Mouse (Mus musculus) cerebellum, adult 2 months (tissue): ENCODE data around the gene Gm21962. TPM values are rescaled to one million over a fixed set of nuclear protein-coding genes. Genes with fewer than 3 reads are reported as not detected.

Experiments
- DNase-seq, 2 experiments: peaks; one replicate each; pipeline ENCODE4 v3.0.0; 2021
- H3K27ac ChIP-seq: fragments of 200-500 bp; 2 replicates; pipeline ENCODE4 v1.5.1; 2012; ENCODE audit warnings: low read length, control low read depth, inconsistent platforms; ENCODE audit not compliant: insufficient read depth
- H3K27me3 ChIP-seq: fragments of 200-500 bp; 2 replicates; pipeline ENCODE4 v1.6.1; 2012; ENCODE audit warnings: inconsistent platforms, mild to moderate bottlenecking, low read length, moderate library complexity; ENCODE audit not compliant: control insufficient read depth, insufficient read depth
- H3K4me1 ChIP-seq: fragments of 200-500 bp; 2 replicates; pipeline ENCODE4 v1.6.1; 2011; ENCODE audit warnings: low read length; ENCODE audit not compliant: control insufficient read depth, insufficient read depth
- H3K4me3 ChIP-seq: fragments of 200-500 bp; replicated peaks from 2 replicates; pipeline ENCODE3; 2011; ENCODE audit warnings: mild to moderate bottlenecking, low read depth, low read length, control low read depth; ENCODE audit not compliant: insufficient read depth
- CTCF ChIP-seq: fragments of 200-500 bp; IDR thresholded peaks from 2 replicates; pipeline ENCODE4 v1.5.1; 2011; ENCODE audit warnings: low read depth, mild to moderate bottlenecking, control low read depth, low read length, moderate library complexity, borderline replicate concordance; ENCODE audit not compliant: insufficient read depth
- POLR2A ChIP-seq: fragments of 200-500 bp; IDR thresholded peaks from 2 replicates; pipeline ENCODE4 v1.6.1; 2011; ENCODE audit warnings: low read length, control low read depth, borderline replicate concordance; ENCODE audit not compliant: insufficient read depth
- WGBS: fragments of 180-500 bp; shearing (Covaris S2); methylation state at CpG from one replicate; pipeline ENCODE4 v1.1.7; 2018; 5-methylcytosine and 5-hydroxymethylcytosine counted together
- polyA plus RNA-seq: library from polyadenylated mRNA; depleted of rRNA; stranded (reverse); fragments of >200 nt; gene quantifications from 2 replicates; pipeline ENCODE4 v1.2.3, GENCODE M21; 2012; rRNA removed

The Gm21962 gene
- polyA plus RNA-seq, 1 experiment = not detected

DNA sequence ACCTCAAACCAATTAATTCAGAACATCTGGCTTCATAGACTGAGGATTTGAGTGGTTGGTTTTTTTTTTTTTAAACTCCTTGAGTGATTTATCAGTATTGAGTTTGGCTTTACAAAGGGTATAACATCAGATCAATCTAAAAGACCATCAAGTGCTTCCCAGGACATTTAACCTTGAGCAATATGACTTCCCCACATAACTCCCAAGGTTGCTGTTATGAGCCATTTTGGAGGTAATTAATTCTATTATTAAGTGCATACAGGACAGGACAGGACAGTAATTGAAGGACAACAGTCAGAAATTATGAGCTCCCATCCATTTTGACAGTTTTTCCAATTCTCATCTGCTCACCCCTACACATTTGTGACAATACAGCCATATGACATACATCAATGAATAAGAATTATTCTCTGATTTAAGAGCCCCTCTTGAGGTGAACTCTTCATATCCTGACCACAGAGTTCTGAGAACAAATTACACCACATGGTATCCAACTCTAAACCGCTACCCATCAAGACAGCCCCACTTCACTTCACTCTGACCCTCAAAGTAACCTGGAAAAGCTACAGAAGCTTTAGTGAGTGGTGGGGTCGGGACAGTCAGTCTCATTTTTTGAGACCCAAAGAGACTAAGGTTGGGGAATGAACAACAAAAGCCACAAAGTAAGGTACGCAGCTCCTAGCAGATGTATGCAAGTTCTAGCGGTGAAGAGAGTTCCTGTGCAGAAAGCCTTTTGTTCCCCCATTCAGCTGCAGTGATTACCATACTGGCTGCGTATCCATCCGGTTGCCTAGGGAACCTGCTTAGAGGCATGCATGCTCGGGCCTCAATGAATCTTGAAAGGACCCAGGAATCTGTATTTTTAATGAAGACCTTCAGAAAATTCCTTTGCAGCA, 11.8 kb downstream of the Gm21962 start:
- WGBS = 55% methylated on average over 7 of the region's 7 CpGs
- no peaks in the 10 kb centered on the region for H3K27me3 ChIP-seq
- no peak overlapping the region for H3K4me3 ChIP-seq
- no peaks in the 10 kb centered on the region for H3K4me1 ChIP-seq
- no peak for DNase-seq
- TF ChIP-seq POLR2A (no peak), CTCF (no peak)
- H3K27ac ChIP-seq = no peak overlapping the region

DNA sequence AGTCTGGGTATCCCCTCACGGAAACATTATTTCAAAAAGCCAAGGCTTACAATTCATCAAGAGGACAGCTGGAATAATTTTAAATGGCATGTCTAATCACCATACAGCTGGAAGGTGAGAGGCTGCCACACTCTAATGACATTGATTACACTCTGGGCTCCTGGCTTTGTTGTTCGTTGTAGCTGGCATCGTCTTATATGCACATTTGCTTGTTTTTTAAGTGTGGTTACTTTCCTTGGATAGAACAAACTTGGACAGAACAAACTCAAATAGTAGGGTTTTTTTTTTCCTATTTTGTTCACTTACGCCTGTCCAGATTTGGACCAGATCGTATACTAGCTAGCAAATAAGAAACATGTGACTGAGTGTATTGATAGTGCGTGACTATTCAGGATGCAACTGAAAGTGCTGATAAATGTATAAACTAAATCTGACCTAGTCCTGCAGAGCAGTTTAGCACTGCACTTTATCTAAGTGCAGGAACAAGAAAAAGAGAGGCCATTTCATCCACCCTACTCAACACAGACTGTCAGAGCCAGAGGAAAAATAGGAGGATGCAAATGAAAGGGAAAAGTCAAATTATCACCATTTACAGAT, 12.6 kb downstream of the Gm21962 start:
- H3K4me1 ChIP-seq = no peaks in the 10 kb centered on the region
- 66% methylated on average over 6 of the region's 6 CpGs for WGBS
- no peak for TF ChIP-seq CTCF
- TF ChIP-seq POLR2A = no peak
- H3K4me3 ChIP-seq = no peak overlapping the region
- DNase-seq = no peak
- H3K27me3 ChIP-seq = no peaks in the 10 kb centered on the region
- H3K27ac ChIP-seq = no peak overlapping the region

DNA sequence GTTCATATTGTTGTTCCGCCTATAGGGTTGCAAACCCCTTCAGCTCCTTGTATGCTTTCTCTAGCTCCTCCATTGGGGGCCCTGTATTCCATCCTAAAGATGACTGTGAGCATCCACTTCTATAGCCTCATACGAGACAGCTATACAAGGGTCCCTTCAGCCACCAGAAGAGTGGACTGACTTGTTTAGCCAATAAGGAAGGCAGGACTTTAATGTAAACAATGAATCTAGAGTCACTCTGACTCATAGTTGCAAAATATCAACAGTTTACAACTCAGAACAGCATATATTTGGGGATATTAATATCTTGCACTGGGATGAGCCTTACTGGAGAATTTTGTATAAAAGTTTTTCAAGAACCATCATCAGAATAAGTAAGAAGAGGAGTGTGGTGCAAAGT, 15.6 kb downstream of the Gm21962 start:
- Histone ChIP-seq H3K4me3 (no peak overlapping the region), H3K27me3 (no peaks in the 10 kb centered on the region), H3K27ac (no peak overlapping the region), H3K4me1 (no peaks in the 10 kb centered on the region)
- DNase-seq = no peak
- 98% methylated on average over 2 of the region's 2 CpGs for WGBS
- TF ChIP-seq POLR2A = no peak
- no peak for TF ChIP-seq CTCF

DNA sequence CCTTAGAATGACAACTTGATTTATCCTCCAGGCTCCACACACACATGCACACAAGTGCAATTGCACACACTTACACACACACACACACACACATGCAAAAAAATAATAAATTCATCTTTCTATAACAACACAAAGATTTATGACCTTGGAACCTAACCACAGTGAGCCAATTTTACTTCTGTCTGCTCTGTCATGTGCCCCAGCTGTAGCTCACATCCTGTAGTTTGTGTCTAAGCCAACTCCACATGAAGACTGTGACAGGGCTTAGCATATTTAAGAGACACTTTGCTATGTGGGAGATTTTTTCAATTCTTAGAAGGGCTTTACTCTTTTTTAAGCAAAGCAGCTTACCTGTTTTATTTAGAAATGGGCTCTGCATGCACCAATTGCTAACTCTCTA, 20.2 kb downstream of the Gm21962 start:
- TF ChIP-seq CTCF = no peak
- no peak for TF ChIP-seq POLR2A
- no peaks in the 10 kb centered on the region for H3K27me3 ChIP-seq
- H3K4me3 ChIP-seq = no peak overlapping the region
- no peak overlapping the region for H3K27ac ChIP-seq
- no peak for DNase-seq
- H3K4me1 ChIP-seq = no peaks in the 10 kb centered on the region

DNA sequence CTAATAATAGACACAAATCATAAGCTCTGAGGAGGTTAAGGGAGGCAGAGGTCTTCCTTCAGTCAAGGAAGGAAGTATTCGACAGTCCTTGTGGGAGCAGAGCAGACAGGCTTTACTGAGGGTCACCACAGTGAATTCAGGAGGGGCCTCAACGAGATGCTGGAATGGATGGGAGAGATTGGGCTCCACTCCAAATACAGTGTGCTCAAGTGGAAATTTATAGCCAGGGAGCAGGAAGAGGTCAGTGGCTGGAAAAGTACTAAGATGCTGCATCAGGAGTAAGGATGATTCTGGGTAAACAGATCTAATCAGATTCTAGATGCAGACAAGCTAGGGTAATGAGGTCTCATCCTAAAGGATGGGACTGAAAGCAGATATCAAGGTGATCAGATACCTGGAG, 44.6 kb downstream of the Gm21962 start:
- WGBS = 28% methylated on average over 2 of the region's 2 CpGs

DNA sequence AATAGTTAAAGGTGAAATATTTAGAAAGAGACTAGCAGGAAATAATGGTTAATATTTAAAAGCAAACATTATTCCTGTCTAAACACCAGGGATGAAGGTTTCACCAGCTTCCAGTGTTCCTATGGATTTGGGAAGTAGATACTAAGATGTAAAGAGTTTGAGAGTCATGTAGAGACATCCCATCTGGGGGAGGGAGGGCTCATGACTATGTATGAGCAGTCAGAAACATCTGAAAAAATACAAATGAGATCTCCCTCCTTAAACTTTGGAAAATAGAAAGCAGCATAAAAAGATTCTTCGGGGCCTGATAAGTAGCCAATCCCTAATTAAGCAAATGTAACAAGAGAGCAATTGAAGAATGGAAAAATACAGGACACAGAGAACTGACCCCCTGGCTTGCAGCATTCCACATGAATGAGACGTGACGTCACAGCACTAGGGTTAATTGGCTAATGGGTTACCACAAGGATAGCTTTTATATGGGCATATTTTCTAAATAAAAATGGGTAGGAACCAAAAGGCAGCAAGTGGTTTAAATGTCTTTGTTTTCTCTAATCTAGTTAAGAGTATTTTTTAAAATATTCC, 45.3 kb downstream of the Gm21962 start:
- H3K4me1 ChIP-seq = no peaks in the 10 kb centered on the region
- H3K27me3 ChIP-seq = no peaks in the 10 kb centered on the region
- no peak for DNase-seq
- no peak overlapping the region for H3K27ac ChIP-seq
- TF ChIP-seq CTCF (no peak), POLR2A (no peak)
- WGBS = 63% methylated on average over 3 of the region's 3 CpGs
- H3K4me3 ChIP-seq = no peak overlapping the region

More for the DNA sequence above, 44.6 kb downstream of the Gm21962 start:
- DNase-seq = no peak
- H3K27me3 ChIP-seq = no peaks in the 10 kb centered on the region
- H3K27ac ChIP-seq = no peak overlapping the region
- no peaks in the 10 kb centered on the region for H3K4me1 ChIP-seq
- H3K4me3 ChIP-seq = no peak overlapping the region
- no peak for TF ChIP-seq POLR2A
- TF ChIP-seq CTCF = no peak

Other genes starting within 250 kb of the Gm21962 start
- gene Ddit4l, start 49.9 kb upstream of the Gm21962 start, polyA plus RNA-seq = 2.0 and 4.1 TPM in 2 replicates
- gene H2afz, start 193.0 kb downstream of the Gm21962 start, polyA plus RNA-seq = 409 and 430 TPM in 2 replicates
- 25.6 and 27.4 TPM in 2 replicates for gene Dnajb14, start 196.2 kb downstream of the Gm21962 start, polyA plus RNA-seq
- 92.8 and 95.0 TPM in 2 replicates for gene Lamtor3, start 247.0 kb downstream of the Gm21962 start, polyA plus RNA-seq